ENCODE assay signal across 12 mouse cellular contexts in the genomic region with DNA sequence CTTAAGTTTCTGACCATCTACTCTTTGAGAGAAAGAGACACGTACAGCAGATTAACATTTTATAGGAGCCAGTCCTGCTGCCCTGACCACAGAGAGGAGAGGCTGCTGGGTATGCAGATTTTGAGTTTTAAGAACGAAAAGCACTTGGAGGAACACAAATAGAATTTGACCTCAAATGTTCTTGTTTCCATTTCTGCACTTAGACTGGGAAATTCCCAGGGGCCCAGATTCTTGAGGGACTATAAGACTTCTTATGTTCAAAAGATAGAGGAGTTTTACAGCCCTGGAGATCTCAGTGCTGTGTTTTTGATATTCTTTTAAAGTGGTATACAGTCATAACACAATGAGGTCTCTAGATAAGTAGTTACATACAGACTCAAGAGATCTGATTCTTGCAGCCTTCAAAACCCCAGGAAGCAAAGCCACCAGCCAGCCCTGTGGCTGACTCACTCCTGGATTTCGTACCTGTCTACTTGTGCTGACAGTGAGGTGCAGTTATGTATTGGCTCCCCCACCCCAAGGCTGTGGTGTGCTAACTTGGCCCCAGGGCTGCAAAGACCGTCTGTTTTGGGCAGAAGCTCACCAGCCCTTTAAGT. TPM values are rescaled to one million over a fixed set of nuclear protein-coding genes. Genes with fewer than 3 reads are reported as not detected.
A peak's percentile ranks its signal among the peaks of the same experiment; 100 is the strongest.
DNase-seq lines count a peak whose midpoint lies in the region; ATAC-seq and TF ChIP-seq lines count a peak whose summit lies in the region.
"Had no signal": no experiment of that assay in that cellular context is flagged by ENCODE, and none has a peak within 500 bp of the region (broad histone marks: within the 10 kb centered on the region; RNA-seq: fewer than 3 reads in every experiment).

No protein-coding gene starts in this region.

- no peak overlapping the region for H3K4me2 ChIP-seq in kidney, embryonic 15.5 days
- 0 out of 2 replicates have a peak overlapping the region, but pooled peaks have one; percentile 59 for H3K4me2 ChIP-seq in liver, embryonic 13.5 days
- H3K4me2 ChIP-seq in midbrain, embryonic 15.5 days: no peak overlapping the region
- H3K4me2 ChIP-seq: hindbrain, embryonic 15.5 days; limb, embryonic 13.5 days had no signal

- H3K27ac ChIP-seq in kidney, embryonic 15.5 days: peak overlapping the region; percentile 18; the same call in 1 of the 2 replicates
- peak overlapping the region; percentile 54 for H3K27ac ChIP-seq in bone marrow macrophage, adult 2 months (ENCODE audit: insufficient read depth, low read depth, low read length)
- H3K27ac ChIP-seq in liver, embryonic 13.5 days: peak overlapping the region; percentile 94
- no peak overlapping the region for H3K27ac ChIP-seq in midbrain, embryonic 15.5 days
- H3K27ac ChIP-seq: hindbrain, embryonic 15.5 days; limb, embryonic 13.5 days had no signal

- peaks cover 29% of the 10 kb centered on the region for H3K36me3 ChIP-seq in kidney, embryonic 15.5 days
- peaks cover 77% of the 10 kb centered on the region for H3K36me3 ChIP-seq in liver, embryonic 13.5 days
- H3K36me3 ChIP-seq in midbrain, embryonic 15.5 days (replicated peaks): no peaks in the 10 kb centered on the region
- H3K36me3 ChIP-seq: hindbrain, embryonic 15.5 days had no signal

- H3K9me3 ChIP-seq in kidney, embryonic 15.5 days (replicated peaks): no peaks in the 10 kb centered on the region
- no peaks in the 10 kb centered on the region for H3K9me3 ChIP-seq in liver, embryonic 13.5 days (replicated peaks)
- H3K9me3 ChIP-seq in midbrain, embryonic 15.5 days: no peaks in the 10 kb centered on the region
- H3K9me3 ChIP-seq: hindbrain, embryonic 15.5 days; limb, embryonic 13.5 days had no signal

- TF ChIP-seq POLR2A in bone marrow macrophage, adult 2 months (IDR thresholded peaks at IDR 0.05; ENCODE audit: borderline replicate concordance, low read depth, low read length): no peak

- DNase-seq in kidney, adult 9 months: no peak
- peak; percentile 73 for DNase-seq in CD4-positive helper T cell, adult 2 months (ENCODE audit: low read depth, low spot score)
- no peak for DNase-seq in liver, embryonic 13.5 days
- DNase-seq in natural killer cell, adult 2 months (ENCODE audit: low spot score in 2 of 2): no peak
- no peak for DNase-seq in kidney, adult 8-10 months
- DNase-seq: cerebellum, adult 9-11 months; kidney, postnatal 4 days had no signal

- H3K4me3 ChIP-seq in kidney, embryonic 15.5 days (replicated peaks): no peak overlapping the region
- H3K4me3 ChIP-seq in bone marrow macrophage, adult 2 months (ENCODE audit: insufficient read depth, low read length): no peak overlapping the region
- H3K4me3 ChIP-seq in liver, embryonic 13.5 days (replicated peaks): no peak overlapping the region
- H3K4me3 ChIP-seq in midbrain, embryonic 15.5 days: no peak overlapping the region
- H3K4me3 ChIP-seq: hindbrain, embryonic 15.5 days; limb, embryonic 13.5 days had no signal

- 79% methylated on average over 4 of the region's 4 CpGs for WGBS in kidney, embryonic 15.5 days
- 75% methylated on average over 4 of the region's 4 CpGs for WGBS in liver, embryonic 13.5 days (ENCODE audit: insufficient replicate concordance)
- WGBS in midbrain, embryonic 15.5 days: 86% methylated on average over 4 of the region's 4 CpGs

- peaks cover 29% of the 10 kb centered on the region for H3K4me1 ChIP-seq in kidney, embryonic 15.5 days
- H3K4me1 ChIP-seq in bone marrow macrophage, adult 2 months (ENCODE audit: control insufficient read depth, insufficient read depth, low read length): peaks cover 39% of the 10 kb centered on the region
- H3K4me1 ChIP-seq in liver, embryonic 13.5 days (replicated peaks): peaks cover 74% of the 10 kb centered on the region
- peaks cover 26% of the 10 kb centered on the region for H3K4me1 ChIP-seq in midbrain, embryonic 15.5 days

- H3K27me3 ChIP-seq in kidney, embryonic 15.5 days: no peaks in the 10 kb centered on the region
- no peaks in the 10 kb centered on the region for H3K27me3 ChIP-seq in liver, embryonic 13.5 days
- H3K27me3 ChIP-seq in midbrain, embryonic 15.5 days (replicated peaks): no peaks in the 10 kb centered on the region
- H3K27me3 ChIP-seq: hindbrain, embryonic 15.5 days; limb, embryonic 13.5 days had no signal

- ATAC-seq in kidney, embryonic 15.5 days (replicated peaks; ENCODE audit: low FRiP score): no peak
- no peak for ATAC-seq in liver, embryonic 13.5 days (ENCODE audit: low read depth)
- no peak for ATAC-seq in midbrain, embryonic 15.5 days (replicated peaks)

- no peak overlapping the region for H3K9ac ChIP-seq in kidney, embryonic 15.5 days
- peak overlapping the region; percentile 62 for H3K9ac ChIP-seq in liver, embryonic 13.5 days
- no peak overlapping the region for H3K9ac ChIP-seq in midbrain, embryonic 15.5 days
- H3K9ac ChIP-seq: hindbrain, embryonic 15.5 days; limb, embryonic 13.5 days had no signal

- no peak for TF ChIP-seq CTCF in bone marrow macrophage, adult 2 months (IDR thresholded peaks at IDR 0.05; ENCODE audit: low read depth, low read length)

RNA-seq across cellular contexts. Expression of gene Fam53b, which starts 48.7 kb away (rescaled TPM):
- 22.0 and 22.5 TPM in 2 replicates for polyA plus RNA-seq in kidney, embryonic 15.5 days (2015; fragmentation: Nextera tagmentation; extraction: Ambion mirVana)
- 27.2 and 35.3 TPM in 2 replicates for polyA plus RNA-seq in bone marrow macrophage, adult 2 months (2012; ENCODE audit: insufficient read depth, insufficient read length, missing spikeins)
- polyA plus RNA-seq in liver, embryonic 13.5 days (2015; fragmentation: Nextera tagmentation; extraction: Ambion mirVana): 19.1 and 21.4 TPM in 2 replicates
- polyA plus RNA-seq in midbrain, embryonic 15.5 days (2015; fragmentation: Nextera tagmentation; extraction: Ambion mirVana): 15.4 and 15.7 TPM in 2 replicates
